Mouse (Mus musculus) liver, embryonic 14.5 days (tissue): Measurements from ENCODE around the gene Baiap2. TPM values are rescaled to one million over a fixed set of nuclear protein-coding genes. Genes with fewer than 3 reads are reported as not detected.

ENCODE experiments used
- ATAC-seq: fragments of 200-750 bp; cut with Nextera tagmentation; 2 replicates; pipeline ENCODE4 v1.8.0; 2017; ENCODE audit warnings: moderate number of reproducible peaks, mild to moderate bottlenecking, moderate library complexity; ENCODE audit not compliant: insufficient read depth
- DNase-seq, 3 experiments: peaks; one replicate each; pipeline ENCODE4 v3.0.0-alpha.2; 2012 to 2013; ENCODE audit warnings: low read depth in 3 of 3, low spot score in 3 of 3
- H3K27ac ChIP-seq: fragments of 300-500 bp; sonication (generic); 2 replicates; pipeline ENCODE4 v1.5.1; 2014; ENCODE audit warnings: moderate library complexity, mild to moderate bottlenecking, control low read depth, inconsistent platforms
- H3K27me3 ChIP-seq: fragments of 300-500 bp; sonication (generic); 2 replicates; pipeline ENCODE4 v1.6.1; 2014; ENCODE audit warnings: mild to moderate bottlenecking, low read length, moderate library complexity; ENCODE audit not compliant: control insufficient read depth, insufficient read depth
- H3K36me3 ChIP-seq: fragments of 300-500 bp; sonication (generic); replicated peaks from 2 replicates; pipeline ENCODE4 v1.6.1; 2014; ENCODE audit warnings: low read depth; ENCODE audit not compliant: control insufficient read depth, insufficient read depth
- H3K4me1 ChIP-seq, 2 experiments: fragments of 200-500 bp in 1 of 2; fragments of 300-500 bp in 1 of 2; sonication (generic) in 1 of 2; replicated peaks; 2 replicates each; pipeline ENCODE4 v1.6.1; 2012 to 2014; ENCODE audit warnings: antibody characterized with exemption in 1 of 2, inconsistent platforms in 1 of 2, low read length in 1 of 2; ENCODE audit not compliant: control insufficient read depth in 2 of 2, insufficient read depth in 2 of 2
- H3K4me2 ChIP-seq: fragments of 300-500 bp; sonication (generic); 2 replicates; pipeline ENCODE4 v1.6.1; 2014; ENCODE audit warnings: low read depth, mild to moderate bottlenecking, control low read depth, moderate library complexity
- H3K4me3 ChIP-seq, 2 experiments: fragments of 200-500 bp in 1 of 2; fragments of 300-500 bp in 1 of 2; sonication (generic) in 1 of 2; 2 replicates each; pipeline ENCODE4 v1.5.1; 2012 to 2014; ENCODE audit warnings: low read depth in 2 of 2, low read length in 2 of 2, mild to moderate bottlenecking in 2 of 2, control low read depth in 1 of 2, inconsistent platforms in 1 of 2, moderate library complexity in 1 of 2; ENCODE audit not compliant: insufficient read depth in 1 of 2
- H3K9ac ChIP-seq: fragments of 300-500 bp; sonication (generic); replicated peaks from 2 replicates; pipeline ENCODE4 v1.6.1; 2014; ENCODE audit warnings: mild to moderate bottlenecking, control low read depth, moderate library complexity
- H3K9me3 ChIP-seq: fragments of 300-500 bp; sonication (generic); 2 replicates; pipeline ENCODE4 v1.6.1; 2016; ENCODE audit warnings: low read length, mixed read lengths; ENCODE audit not compliant: control insufficient read depth
- CTCF ChIP-seq: IDR thresholded peaks from 2 replicates; pipeline ENCODE4 v1.5.1; 2016; ENCODE audit warnings: antibody characterized with exemption, low read depth, control low read depth
- EP300 ChIP-seq: IDR thresholded peaks from 2 replicates; pipeline ENCODE4 v1.6.1; 2016; ENCODE audit warnings: antibody characterized with exemption, low read depth
- WGBS: fragments of 180-500 bp; shearing (Covaris S2); extraction: QIAGEN DNeasy Blood & Tissue Kit; methylation state at CpG from one replicate; pipeline ENCODE4 v1.1.7; 2014; ENCODE audit not compliant: insufficient replicate concordance; 5-methylcytosine and 5-hydroxymethylcytosine counted together
- polyA plus RNA-seq, 2 experiments: library from polyadenylated mRNA; depleted of rRNA in 1 of 2; stranded (reverse) in 1 of 2; unstranded in 1 of 2; fragments of >200 nt; fragmentation: Nextera tagmentation in 1 of 2; extraction: Ambion mirVana in 1 of 2; gene quantifications; 2 replicates each; pipeline versions ENCODE4 v1.2.1 to v1.2.3; 2012 to 2014

The Baiap2 gene
- polyA plus RNA-seq, 2 experiments = 4.2 to 5.6 TPM

DNA sequence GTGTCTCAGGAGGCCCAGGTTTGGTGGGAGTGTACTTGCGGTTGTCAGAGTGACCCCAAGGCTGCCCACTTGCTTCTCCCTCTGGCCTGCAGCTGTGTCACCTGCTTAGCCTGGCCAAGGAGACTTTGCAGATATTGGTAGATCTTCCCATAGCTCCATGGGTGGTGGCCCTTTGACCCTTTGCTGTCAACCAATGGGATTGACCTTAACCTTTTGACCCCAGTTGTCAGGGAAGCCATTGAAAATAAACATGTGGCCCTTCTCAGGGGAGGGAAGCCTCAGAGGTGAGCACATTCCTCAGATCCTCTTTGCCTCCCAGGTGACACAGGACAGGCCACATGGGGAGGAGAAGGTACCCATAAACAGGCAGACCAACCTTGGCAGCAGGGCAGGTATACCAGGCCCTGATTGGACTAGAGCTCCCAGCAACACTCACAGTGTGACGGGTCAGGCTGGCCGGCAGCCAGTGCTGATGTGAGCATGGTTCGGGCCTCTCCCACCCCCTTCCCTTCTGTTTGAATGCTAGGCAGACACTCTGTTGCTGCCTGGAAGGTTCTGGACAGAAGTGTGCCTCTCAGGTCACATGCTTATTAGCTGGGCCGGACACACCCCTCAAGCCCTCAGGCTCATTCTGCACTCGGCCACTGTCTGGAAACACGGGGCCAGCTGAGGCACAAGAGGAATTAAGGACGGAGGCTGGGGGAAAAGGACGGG is 87.0 kb downstream of the Baiap2 start:
- Histone ChIP-seq H3K9me3 (no peaks in the 10 kb centered on the region), H3K27me3 (no peaks in the 10 kb centered on the region), H3K4me2 (no peak overlapping the region), H3K4me1 (0 out of 4 replicates have a peak, but pooled peaks cover 0 to 2% of the 10 kb centered on the region in 2 experiments), H3K9ac (no peak overlapping the region), H3K36me3 (no peaks in the 10 kb centered on the region), H3K4me3 (no peak overlapping the region), H3K27ac (no peak overlapping the region)
- WGBS = 51% methylated on average over 9 of the region's 9 CpGs
- ATAC-seq (peak; percentile 19; the same call in 1 of the 2 replicates), DNase-seq (no peak)
- no peak for TF ChIP-seq EP300
- TF ChIP-seq CTCF = no peak

DNA sequence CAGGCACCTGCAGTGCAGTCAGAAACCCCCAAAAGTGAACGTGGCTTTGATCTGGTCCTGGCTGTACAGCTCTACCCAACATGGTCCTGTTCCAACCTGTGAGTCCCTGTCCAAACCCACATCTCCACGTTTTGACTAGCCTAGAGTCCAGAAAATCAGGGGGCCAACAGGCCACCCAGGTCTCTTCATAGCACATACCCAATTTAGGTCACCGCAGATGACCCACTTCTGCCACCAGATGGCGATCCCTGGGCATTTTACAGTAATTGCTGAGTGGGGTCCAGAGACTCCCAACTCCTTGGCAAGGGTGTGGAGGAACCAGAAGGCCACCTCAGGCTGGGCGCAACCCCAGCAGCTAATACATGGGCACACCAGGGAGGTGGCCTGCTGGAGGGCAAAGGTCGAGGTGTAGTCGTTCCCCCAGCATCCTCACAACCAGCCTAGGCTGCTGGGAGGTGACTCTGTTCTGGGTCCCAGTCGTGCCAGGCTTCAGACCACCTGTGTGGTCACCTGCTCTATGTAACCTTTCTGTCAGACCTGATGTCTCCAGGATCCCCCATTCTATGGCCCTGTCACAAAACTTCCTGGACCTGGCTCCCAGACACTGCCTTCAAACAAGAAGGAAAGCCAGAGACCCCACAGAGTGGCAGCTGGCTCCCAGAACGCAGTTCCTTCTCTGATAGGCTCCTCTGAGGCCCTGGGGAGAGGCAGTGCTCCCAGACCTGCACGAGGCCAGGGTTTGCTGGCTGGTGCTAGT is 87.8 kb downstream of the Baiap2 start:
- TF ChIP-seq EP300 = no peak
- peak; percentile 75 for TF ChIP-seq CTCF
- DNase-seq (no peak), ATAC-seq (peak; percentile 14; the same call in 1 of the 2 replicates)
- no peak overlapping the region for H3K9ac ChIP-seq
- 33% methylated on average over 10 of the region's 10 CpGs for WGBS
- H3K4me2 ChIP-seq = no peak overlapping the region
- H3K4me1 ChIP-seq = 0 out of 4 replicates have a peak, but pooled peaks cover 0 to 2% of the 10 kb centered on the region in 2 experiments
- no peak overlapping the region for H3K4me3 ChIP-seq
- no peaks in the 10 kb centered on the region for H3K9me3 ChIP-seq
- no peaks in the 10 kb centered on the region for H3K36me3 ChIP-seq
- no peaks in the 10 kb centered on the region for H3K27me3 ChIP-seq
- no peak overlapping the region for H3K27ac ChIP-seq

DNA sequence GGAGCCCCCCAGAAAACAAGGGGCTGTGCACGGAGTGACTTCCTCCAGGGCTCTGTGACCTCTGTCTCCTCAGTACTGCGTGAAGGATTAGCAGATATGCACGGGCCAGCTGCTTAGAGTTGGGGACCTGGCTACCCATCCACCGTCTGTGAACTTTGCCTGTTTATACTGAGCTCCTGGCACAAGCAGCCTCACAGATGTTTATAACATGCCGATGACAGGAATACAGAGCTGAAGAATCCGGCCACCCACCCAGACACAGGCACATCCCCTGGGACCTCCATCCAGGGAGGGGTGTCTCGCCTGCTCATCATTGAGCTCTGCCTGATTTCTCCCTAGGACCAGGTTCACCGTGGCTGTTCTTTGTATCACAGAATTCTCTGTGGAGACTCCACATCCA is 89.5 kb downstream of the Baiap2 start:
- no peak overlapping the region for H3K27ac ChIP-seq
- 52% methylated on average over 8 of the region's 8 CpGs for WGBS
- DNase-seq (no peak), ATAC-seq (no peak)
- 0 out of 4 replicates have a peak, but pooled peaks cover 0 to 2% of the 10 kb centered on the region in 2 experiments for H3K4me1 ChIP-seq
- H3K36me3 ChIP-seq = no peaks in the 10 kb centered on the region
- no peak overlapping the region for H3K4me2 ChIP-seq
- no peaks in the 10 kb centered on the region for H3K27me3 ChIP-seq
- TF ChIP-seq EP300 (no peak), CTCF (no peak)
- no peak overlapping the region for H3K9ac ChIP-seq
- no peak overlapping the region for H3K4me3 ChIP-seq
- H3K9me3 ChIP-seq = no peaks in the 10 kb centered on the region

DNA sequence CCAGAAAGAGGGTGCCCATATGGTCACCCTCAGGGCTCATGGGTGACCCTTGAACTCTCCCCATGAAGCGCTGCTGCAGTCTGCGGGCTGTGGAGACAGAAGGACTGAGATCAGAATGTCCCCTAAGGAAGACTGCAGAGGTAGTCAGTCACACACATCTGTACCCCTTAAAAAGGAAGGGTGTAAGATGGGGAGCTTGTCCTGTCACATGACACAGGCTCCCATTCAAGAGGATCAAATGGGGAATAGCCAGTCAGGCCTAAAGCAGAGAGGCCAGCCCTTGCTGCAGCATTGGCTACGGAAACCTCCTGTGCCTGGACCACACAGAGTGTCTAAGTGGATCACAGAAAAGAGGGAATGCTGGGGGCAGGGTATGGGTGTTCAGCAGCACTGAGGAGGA is 90.9 kb downstream of the Baiap2 start:
- Histone ChIP-seq H3K27me3 (no peaks in the 10 kb centered on the region), H3K4me3 (no peak overlapping the region), H3K9ac (no peak overlapping the region), H3K27ac (no peak overlapping the region), H3K36me3 (no peaks in the 10 kb centered on the region), H3K9me3 (no peaks in the 10 kb centered on the region), H3K4me2 (no peak overlapping the region), H3K4me1 (0 out of 4 replicates have a peak, but pooled peaks cover 0 to 2% of the 10 kb centered on the region in 2 experiments)
- ATAC-seq = no peak
- 70% methylated on average over 3 of the region's 3 CpGs for WGBS
- TF ChIP-seq EP300 (no peak), CTCF (no peak)
- DNase-seq = no peak

DNA sequence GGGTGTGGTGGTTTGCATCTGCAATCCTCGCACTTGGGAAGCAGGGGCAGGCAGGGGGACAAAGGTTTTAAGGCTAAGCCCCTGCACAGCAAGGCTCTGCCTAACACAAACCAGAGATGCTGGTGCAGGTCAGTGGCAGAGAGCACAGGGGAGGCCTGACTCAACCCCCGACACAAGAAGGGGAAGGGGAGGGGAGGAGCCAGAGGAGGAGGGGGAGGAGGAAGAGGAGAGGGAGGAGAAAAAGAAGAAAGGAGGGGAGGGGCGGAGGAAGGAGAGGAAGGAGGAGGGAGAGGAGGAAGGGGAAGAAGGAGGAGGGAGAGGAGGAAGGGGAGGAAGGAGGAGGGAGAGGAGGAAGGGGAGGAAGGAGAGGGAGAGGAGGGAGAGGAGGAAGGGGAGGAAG is 91.7 kb downstream of the Baiap2 start:
- 31% methylated on average over 3 of the region's 3 CpGs for WGBS
- no peak overlapping the region for H3K9ac ChIP-seq

More for the DNA sequence above, 91.7 kb downstream of the Baiap2 start:
- Histone ChIP-seq H3K27ac (no peak overlapping the region), H3K4me1 (0 out of 4 replicates have a peak, but pooled peaks cover 0 to 2% of the 10 kb centered on the region in 2 experiments), H3K36me3 (no peaks in the 10 kb centered on the region), H3K27me3 (no peaks in the 10 kb centered on the region), H3K4me2 (no peak overlapping the region), H3K9me3 (no peaks in the 10 kb centered on the region), H3K4me3 (no peak overlapping the region)
- no peak for ATAC-seq
- TF ChIP-seq CTCF (no peak), EP300 (no peak)
- no peak for DNase-seq
